Mouse (Mus musculus) forelimb bud, embryonic 11.5 days (tissue): ENCODE measurements at regions not wholly inside any gene's neighbourhood (a gene's known extent, or its start where the extent isn't known, plus 50 kb on each side); places are given as distances from the start of the nearest gene placed in this dataset.
"Not testable (repeated sequence)": the region's sequence is repeated elsewhere in the genome, so short reads cannot be mapped to it uniquely, and the experiment has no call there.

ENCODE experiments used
- DNase-seq: peaks from one replicate; pipeline ENCODE4 v3.0.0-alpha.2; 2012; ENCODE audit warnings: low read depth, low spot score

DNA sequence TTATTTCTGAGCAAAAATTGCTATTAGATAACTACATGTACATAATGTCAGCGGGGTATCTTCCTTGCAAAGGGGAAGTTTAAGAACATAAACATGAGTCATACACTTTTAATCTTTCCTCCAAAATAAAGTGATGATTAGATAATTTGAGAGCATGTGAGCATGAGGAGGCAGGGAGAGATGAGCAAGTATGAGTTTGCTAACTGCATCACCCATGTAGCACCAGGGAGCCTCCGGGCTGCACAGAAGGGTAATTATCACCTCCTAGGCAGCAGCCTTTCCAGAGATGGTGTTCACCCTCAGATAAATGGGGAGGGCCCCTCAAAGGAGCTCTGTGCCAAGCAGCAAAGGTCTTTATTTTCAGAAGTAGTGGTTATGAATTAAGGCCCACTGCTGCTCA, 568.1 kb upstream of the G6pd2 start:
- DNase-seq: no peak

GRCm38 (mm10) chr5:61288506-61288905, 520.1 kb upstream of the G6pd2 start:
- DNase-seq: not testable (repeated sequence)

DNA sequence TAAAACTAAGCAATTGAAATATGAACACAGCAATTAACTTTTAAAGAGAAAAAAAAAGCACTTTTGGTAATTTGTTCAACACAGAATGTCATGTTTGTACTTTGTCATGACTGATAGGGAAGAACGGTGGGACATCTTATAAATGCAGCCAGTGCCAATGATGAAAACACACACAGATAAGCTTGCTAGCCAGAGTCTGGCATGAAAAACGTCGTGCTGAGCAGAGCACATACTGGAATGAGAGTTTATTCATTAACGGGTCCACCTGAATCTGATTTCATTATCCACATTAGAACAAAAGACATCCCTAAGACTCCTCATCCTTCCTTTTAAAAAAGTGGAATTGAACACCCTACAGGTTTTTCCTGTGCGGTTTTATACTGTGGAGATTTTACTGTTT, 493.7 kb upstream of the G6pd2 start:
- DNase-seq: no peak

GRCm38 (mm10) chr5:61351372-61351771, 457.2 kb upstream of the G6pd2 start:
- no peak for DNase-seq

DNA sequence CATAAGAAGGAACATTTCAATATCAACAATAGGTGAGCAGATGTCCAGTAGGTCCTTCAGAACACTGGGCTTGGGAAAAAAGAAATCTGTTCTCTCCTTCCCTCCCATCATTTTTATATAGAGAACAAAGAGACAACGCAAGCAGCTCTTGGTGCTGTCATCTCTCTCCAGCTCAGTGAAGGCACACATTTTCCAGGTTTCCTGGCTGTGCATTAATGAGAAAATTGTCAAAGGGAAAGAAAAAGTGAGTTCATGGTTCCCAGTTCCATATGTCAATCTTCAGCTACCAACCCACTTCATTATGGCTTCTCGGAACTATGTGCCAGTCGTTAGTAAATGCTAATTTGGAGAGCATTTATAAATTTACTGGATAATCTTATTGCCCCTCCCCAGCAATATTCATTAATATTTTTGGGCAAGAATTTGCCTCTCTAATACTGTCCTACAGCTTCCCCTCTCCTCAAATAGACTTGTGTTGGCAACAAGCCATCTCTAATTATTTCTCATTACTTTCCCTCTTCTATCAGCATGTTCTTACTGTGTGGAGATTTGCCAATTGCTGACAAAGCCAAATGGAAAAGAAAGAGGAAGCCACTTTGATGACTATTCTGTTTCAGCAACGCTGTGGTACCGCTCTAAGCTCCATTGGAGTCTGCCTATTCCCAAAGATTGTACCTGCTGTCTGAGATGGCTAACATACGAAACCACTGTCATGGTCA, 453.2 kb upstream of the G6pd2 start:
- DNase-seq: no peak

GRCm38 (mm10) chr5:61372901-61373300, 435.7 kb upstream of the G6pd2 start:
- DNase-seq: peak; percentile 8

GRCm38 (mm10) chr5:61394977-61395708, 413.5 kb upstream of the G6pd2 start:
- DNase-seq: no peak
